Mouse (Mus musculus): ENCODE data around the gene Slx4. TPM values are rescaled to one million over a fixed set of nuclear protein-coding genes. Genes with fewer than 3 reads are reported as not detected.
"Not testable (repeated sequence)": the region's sequence is repeated elsewhere in the genome, so short reads cannot be mapped to it uniquely, and the experiment has no call there.

The Slx4 gene
- total RNA-seq (2021) = 10 to 100 TPM; 10.8 to 14.6 TPM
- long read RNA-seq, experiment 1 = 0 reads
- long read RNA-seq, experiment 2 = 0 reads

DNA sequence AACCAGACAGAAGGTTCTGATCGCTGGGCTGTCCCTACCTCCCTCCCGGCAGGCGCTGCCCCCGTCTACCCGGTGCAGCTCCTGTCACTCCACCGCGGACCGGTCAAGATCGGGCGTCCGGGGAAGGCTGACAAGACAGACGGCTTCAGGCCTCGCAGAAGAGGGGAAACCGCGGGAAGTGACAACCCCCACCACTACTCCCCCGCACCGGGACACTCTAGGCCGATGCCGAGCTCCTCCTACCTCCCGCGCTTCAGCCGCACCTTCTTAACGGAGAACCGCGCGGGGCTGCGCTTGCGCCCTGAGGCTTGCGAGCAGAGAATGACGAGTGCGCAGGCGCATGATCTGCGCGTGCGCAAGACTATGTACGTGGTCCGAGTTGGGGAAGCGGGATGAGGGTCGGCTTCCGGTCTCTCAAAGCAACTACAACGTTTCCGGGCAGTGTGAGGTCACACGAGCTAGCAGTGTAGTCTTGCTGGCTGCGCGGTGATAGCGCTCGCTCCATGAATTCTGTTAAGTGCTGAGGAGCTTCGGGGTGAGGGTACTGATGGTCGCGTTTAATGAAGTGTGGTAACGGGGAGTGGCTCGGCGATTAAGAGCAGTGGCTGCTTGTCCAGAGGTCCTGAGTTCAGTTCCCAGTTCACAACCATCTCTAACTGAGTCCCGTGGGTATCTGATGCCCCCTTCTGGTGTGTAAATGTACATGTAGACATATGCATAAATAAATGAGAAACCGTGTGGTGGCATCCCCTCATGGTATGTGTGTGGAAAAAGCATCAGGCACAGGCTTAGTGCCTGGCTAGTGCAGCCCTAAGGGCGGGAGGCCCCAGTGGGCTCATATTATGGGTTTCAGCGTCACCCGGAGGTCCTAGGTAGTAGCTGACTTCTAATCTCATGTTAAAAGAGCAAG is at the start of gene Slx4:
Slx4 (minus strand) TSS at position 282 of the 910 bp plus-strand sequence.
- intact Hi-C loops (cut with DNase I) = loop anchor here (2.0 kb wide), 1 partner anchor 165 kb away; no protein-coding TSS in a partner anchor
- DNase-seq = peak; percentile 95

DNA sequence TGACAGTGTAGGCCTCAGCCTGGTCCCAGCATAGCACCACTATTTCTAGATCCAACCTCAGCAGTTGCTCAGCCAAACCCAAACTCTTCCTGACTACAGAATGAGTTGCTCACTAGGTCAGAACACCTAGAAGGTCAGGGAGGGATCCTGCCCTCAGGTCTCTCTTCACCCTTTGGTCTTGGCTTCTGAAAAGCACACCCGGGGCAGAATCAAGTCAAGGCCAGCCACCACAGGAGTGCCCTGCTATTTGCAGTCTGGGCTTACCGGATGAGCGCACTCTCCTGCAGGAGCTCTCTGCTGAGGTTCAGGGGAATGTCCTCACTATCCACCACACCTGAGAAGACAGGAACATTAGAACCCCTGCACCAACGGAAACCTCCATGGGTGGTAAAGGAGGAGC is 49.0 kb upstream of the Slx4 start:
- intact Hi-C loops (cut with DNase I) = no loop called here

DNA sequence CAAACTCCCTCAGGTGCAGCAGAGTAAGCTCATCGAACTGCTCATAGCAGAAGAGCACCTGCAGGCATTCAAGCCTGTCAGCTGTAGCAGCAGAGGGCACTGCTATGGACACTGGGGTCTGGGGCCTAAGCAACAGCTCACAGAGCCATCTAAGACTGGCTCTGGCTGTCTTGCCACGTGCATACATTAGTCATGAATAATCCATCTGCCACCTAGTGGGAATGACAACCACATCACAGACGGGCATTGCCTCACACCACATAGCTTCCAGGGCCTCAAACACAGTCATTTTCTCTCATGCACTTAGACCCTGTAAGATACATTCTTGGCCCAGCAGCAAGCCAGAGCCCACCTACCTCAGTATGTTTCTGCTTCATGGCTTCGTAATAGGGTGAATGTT is 42.0 kb upstream of the Slx4 start:
- no peak for DNase-seq
- intact Hi-C loops (cut with DNase I) = loop anchor here (10.0 kb wide), 1 partner anchor 201 kb away; the partner anchor contains the start of gene Zfp174

More for the DNA sequence above, 49.0 kb upstream of the Slx4 start:
- DNase-seq = no peak

DNA sequence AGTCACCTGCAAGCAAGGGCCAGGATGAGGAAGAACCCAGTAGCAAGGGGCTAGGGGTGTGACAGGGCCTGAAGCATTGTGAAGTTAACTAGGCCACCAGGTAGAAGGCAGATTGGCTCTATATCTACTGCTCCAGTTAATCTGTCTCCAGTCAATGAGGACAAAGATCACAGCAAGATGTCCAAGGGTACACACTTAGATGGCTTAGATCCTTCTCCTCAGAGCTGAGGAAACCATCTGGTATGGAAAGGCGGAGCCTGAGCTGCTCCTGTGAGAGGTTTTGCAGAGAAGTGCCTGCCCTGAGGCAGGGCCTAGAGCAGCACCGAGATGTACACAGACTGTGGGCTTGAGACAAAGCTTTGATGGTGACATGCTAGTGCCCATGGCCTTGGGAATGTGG is 40.5 kb upstream of the Slx4 start:
- intact Hi-C loops (cut with DNase I) = loop anchor here (10.0 kb wide), 1 partner anchor 199 kb away; the partner anchor contains the start of gene Zfp174
- no peak for DNase-seq

DNA sequence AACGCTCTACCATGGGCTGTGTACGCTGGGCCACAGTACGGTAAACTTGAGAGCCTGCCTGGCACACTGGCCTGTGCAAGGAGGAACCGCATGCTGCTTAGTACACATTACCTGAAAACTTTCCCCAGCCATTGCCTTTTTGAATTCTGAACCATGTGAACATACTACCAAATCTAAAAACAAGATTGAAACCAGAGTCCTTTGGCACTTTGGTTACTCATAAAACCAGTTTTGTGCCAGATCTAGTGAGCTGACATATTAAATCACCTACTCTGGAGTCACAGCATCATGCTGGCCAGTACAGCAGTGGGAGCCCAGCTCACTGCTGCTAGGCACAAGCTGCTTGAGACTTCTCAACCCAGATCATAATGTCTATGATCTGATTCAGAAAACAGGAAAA is 38.1 kb upstream of the Slx4 start:
- intact Hi-C loops (cut with DNase I) = loop anchor here (10.0 kb wide), 1 partner anchor 197 kb away; the partner anchor contains the start of gene Zfp174
- DNase-seq = no peak

DNA sequence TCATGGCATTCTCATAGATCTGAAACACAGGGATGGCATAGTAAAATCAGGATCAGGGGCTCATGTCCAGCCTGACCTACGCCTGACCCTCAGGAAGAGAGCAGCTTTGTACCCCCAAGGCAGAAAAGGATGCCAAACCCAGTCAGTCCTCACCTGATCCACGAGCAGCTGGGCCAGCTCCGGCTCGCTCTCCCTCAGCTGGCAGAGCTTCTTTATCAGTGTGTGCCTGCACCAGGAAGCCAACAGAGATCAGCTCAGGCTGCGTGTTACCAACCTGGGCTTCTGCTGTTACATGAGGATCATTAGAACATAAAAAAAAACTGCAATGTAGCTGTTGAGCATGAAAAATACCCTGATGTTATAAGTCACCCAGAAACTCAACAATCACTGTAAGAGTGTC is 36.6 kb upstream of the Slx4 start:
- intact Hi-C loops (cut with DNase I) = loop anchor here (10.0 kb wide), 1 partner anchor 195 kb away; the partner anchor contains the start of gene Zfp174
- no peak for DNase-seq

DNA sequence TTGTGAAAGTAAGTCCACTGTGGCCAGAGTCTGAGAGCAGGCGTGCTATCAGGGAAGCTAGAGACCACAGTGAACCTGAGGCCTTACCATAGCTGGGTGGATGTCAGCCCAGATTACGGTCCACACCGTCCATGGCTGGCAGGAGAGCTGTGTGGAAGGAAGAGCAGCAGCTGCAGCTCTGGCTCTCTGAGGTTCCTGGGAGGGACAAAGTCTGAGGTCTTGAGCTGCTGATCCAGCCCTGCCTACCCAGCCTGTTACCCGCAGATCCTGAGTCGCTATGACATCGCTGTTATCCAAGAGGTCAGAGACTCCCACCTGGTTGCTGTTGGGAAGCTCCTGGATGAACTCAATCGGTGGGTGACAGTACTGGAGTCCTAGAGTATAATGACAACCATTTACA is 34.1 kb upstream of the Slx4 start:
- no peak for DNase-seq
- intact Hi-C loops (cut with DNase I) = no loop called here

DNA sequence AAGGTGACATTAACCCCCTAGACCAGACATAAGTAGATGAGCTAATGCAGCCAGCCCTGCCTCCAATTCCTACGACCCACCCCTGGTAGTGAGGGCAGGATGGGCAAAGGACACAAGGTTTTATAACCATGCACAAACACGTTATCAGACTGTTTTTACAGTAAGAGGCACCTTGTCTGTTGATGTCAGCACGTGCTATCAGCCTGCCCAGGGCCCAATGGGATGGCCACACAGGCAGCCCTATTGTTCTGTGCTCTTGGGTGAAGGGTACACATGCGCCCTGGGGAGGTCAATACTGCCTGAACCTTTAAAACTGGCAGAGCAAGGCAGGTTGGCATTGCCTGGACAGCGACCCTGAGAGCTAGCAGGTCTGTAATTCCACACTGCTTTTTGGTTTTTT is 33.2 kb upstream of the Slx4 start, which contains the start of gene Dnase1:
Dnase1 (plus strand) TSS at position 136 of the 400 bp plus-strand sequence.
- intact Hi-C loops (cut with DNase I) = no loop called here

DNA sequence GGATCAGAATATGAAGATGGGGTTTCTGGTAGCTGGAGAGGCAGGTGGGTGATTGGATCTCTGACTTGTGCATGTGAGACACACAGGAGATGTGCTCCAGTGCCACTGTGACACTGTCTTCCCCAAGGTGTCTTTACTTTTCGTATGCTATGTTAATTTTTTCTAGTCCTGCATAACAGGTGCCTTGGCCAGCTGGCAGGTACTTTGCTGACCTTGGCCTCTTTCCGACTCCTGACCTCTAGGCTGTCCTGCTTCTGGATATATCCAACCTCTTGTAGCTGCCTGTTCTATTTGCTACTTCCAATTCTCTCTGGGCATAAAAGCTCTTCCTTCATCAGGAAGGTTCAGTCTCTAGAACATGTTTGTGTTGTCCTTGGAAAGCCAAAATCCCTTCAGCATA is 32.0 kb upstream of the Slx4 start:
- intact Hi-C loops (cut with DNase I) = no loop called here

More for the DNA sequence above, 33.2 kb upstream of the Slx4 start, which contains the start of gene Dnase1:
- no peak for DNase-seq

DNA sequence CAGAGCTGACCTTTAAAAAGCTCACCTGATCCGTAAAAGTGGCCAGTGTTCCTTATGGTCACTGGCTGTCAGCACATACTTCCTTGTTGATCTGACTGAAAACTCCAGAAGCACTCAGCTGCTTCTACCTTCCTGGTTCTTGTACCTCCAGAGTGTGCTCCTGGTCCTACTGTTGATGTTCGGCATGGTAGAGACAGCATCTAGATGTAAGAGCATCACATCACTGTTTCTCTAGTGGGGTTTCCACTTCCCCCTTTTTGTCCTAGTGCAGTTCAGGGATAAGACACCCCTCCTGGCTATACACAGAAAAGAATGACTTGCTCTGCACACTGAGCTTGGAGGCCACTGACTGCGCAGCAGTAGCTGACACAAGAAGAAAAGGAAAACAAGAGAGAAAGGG is 30.9 kb upstream of the Slx4 start:
- intact Hi-C loops (cut with DNase I) = no loop called here
- no peak for DNase-seq

More for the DNA sequence above, 32.0 kb upstream of the Slx4 start:
- DNase-seq = no peak

DNA sequence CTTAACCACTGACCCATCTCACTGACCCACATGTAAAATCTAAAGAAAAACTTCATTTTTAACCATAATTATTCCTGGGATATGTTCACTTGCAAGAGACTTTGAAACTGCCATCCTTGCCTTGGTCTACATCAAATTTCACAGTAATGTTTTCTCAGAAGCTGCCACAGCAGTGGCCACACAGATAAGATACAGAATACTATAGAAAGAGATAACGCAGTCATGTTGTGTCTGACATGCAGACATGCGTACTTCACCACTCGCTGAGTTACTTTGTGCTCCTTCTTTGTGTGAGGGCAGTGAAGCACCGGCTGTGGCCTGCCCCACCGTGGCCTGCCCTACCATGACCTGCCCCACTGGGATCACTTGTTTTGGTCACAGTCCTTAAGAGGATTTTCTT is 30.4 kb upstream of the Slx4 start:
- DNase-seq = no peak
- intact Hi-C loops (cut with DNase I) = no loop called here

DNA sequence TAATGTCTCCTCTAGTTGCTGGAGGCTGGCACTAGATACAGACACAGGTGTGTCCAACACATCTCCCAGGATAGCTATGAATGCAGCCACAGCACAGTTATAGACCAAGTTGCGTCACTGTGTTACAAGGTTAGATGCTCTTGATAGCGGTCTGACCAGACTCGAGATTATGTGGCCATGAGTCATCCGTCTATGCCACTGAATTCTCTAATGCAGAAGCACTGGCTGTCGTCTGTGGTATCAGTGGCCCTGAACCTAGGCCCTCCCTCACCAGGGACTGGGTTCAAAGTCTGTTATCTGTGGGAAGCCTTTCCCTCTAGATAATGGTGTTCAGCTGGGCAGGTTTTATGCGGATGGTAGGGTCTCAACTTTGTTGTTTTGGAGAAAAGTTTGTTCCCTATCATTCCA is 28.8 kb upstream of the Slx4 start:
- no peak for DNase-seq
- intact Hi-C loops (cut with DNase I) = no loop called here

DNA sequence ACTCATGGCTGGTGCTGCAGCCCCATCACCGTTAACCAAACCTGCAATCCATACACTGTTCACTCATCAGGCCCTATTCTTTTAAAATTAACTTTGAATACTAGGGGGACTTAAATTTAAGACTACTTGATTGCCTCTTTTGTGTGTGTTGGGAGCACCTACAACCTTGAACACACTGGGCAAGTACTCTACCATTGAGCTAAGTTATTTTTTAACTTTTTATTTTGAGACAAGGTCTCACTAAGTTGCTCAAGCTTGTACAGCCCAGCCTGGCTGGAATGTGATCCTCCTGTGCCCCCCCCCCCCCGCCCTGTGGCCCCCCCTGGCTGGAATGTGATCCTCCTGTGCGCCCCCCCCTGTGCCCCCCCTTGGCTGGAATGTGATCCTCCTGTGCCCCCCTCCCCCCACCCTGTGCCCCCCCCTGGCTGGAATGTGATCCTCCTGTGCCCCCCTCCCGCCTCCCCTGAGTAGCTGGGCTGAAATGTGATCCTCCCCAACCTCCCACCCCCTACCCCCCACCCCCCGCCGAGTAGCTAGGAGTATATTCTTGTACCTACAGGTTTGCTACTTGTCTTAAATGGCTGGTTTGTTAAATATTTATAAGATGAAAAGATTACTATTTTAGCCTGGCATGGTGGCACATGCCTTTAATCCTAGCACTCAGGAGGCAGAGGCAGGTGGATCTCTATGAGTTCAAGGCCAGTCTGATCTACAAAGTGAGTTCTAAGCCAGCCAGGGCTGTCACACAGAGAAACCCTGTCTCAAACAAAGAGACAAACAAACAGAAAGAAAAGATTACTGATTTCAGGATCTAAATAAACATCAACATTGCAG is 28.1 kb upstream of the Slx4 start:
- intact Hi-C loops (cut with DNase I) = no loop called here
- DNase-seq = no peak

DNA sequence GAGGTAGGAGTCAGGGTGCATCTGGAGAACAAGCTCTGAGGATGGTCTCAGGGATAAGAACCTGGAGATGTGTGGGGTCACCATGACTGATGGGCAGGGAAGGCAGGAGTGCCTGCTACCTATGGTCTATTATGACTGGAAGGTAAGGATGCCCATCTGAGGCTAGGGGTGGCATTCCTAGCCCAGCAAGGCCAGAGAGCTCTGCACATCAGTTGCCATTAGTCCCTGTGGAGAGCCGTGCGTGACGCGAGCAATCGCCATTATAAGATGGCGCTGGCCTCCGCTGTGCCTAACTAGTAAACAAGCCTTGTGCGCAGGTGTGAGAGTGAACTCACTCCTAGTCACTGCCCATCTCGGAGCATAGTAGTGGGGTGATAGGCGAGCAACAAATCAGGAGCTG is 26.9 kb upstream of the Slx4 start:
- no peak for DNase-seq
- intact Hi-C loops (cut with DNase I) = no loop called here

DNA sequence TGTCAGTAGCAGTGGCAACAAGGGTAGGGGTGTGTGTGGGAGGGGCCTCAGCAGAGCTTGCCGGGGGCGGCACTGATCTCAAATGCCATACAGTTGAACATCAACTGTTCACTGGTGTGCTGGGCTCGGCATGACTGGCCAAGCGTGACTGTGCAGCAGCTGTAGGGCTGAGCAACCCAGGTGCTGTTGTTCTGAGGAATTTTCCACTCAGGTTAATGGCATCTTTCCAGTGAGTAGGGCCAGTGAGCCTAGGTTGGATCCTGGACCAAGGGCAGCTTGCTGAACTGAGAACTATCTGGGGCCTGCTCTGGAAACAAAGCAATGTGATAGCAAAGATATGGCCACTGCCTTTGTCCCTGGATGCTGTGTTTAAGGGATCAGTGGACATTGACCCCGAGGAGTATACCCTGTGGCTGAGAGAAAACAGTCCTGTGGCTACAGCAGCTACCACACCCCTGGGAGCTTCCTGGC is 25.8 kb upstream of the Slx4 start:
- intact Hi-C loops (cut with DNase I) = no loop called here
- DNase-seq = no peak

DNA sequence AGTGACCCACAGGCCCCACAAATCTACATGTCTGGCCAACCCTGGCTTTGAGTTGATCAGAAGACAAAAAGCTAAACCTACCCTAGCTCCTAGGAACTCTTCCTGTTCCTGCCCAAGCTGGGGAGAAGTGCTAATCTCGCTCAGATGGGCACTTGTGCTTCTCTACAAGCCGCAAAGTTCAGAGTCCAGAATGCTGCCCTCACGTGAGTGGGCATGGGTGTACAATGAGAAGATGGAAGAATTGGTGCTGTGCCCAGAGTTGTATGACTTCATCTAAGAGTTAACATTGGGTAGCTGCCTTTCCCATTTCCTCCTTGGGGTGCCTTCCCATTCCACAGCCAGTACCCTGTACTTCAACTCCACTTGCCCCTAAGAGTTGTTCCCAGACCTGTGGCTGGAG is 23.6 kb upstream of the Slx4 start:
- intact Hi-C loops (cut with DNase I) = no loop called here

DNA sequence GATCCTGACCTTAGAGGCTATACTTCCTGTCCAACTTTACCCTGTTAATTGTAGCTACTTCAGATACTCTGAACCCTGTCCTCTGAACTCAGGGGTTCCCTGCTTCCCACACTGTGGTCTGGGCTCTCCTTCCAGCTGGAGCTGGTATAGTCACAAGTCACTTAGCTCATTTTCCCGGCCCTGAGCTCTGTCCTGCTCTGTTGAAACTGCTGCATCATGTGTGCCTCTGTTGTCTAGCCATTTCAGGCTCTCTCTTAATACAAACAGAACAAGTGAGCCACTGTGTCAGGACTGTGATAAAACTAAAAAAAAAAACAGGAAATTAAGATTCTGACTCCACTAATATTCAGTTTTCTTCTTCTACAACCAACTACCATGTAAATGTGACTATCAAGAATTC is 23.1 kb upstream of the Slx4 start:
- intact Hi-C loops (cut with DNase I) = no loop called here
- DNase-seq = no peak

More for the DNA sequence above, 23.6 kb upstream of the Slx4 start:
- DNase-seq = no peak

DNA sequence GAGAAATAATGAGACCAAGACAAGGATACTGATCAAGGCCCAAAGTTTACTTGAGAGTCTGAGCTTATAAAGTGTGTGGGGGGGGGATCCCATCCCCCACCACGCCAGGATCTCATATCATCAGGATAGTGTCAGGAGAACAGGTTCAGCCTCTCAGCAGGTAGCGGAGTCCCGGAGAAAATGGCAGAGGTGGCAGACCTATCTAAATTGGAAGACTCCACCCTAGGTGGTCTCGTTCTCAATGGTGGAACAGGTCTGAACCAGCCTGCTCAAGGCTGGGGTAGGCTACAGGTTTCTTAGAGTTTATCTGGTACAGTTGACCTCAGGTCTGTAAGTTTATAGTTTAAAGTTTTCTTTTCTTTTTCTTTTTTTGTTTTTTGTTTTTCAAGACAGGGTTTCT is 19.1 kb upstream of the Slx4 start:
- DNase-seq = no peak
- intact Hi-C loops (cut with DNase I) = no loop called here

DNA sequence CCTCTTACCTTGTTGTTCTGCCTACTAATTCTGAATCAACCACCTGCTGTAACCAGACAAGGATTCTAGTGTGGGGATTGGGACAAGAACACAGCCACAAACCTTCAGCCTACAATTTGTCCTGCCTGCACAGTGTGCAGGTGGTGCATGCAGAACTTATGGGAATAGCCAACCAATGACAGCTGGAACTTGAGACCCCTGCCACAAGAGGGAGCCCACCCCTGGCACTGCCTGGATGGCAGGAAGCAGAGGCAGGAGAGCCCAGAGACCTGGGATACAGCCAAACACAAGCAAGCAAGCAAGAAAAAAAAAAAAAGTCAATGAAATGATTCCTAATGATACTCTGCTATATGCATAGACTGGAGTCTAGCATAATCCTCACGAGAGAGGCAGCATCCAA is 17.7 kb upstream of the Slx4 start:
- intact Hi-C loops (cut with DNase I) = no loop called here

DNA sequence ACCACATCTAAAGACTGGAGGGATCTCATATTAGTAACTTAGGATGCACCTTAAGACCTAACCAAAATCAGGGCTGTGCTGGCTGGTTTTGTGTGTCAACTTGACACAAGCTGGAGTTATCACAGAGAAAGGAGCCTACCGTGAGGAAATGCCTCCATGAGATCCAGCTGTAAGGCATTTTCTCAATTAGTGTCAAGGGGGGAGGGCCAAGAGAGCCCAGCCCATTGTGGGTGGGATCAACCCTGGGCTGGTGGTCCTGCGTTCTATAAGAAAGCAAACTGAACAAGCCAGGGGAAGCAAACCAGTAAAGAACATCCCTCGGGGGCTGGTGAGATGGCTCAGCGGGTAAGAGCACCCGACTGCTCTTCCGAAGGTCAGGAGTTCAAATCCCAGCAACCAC is 13.9 kb upstream of the Slx4 start:
- DNase-seq; intact Hi-C loops (cut with DNase I): not testable (repeated sequence)

More for the DNA sequence above, 17.7 kb upstream of the Slx4 start:
- no peak for DNase-seq

DNA sequence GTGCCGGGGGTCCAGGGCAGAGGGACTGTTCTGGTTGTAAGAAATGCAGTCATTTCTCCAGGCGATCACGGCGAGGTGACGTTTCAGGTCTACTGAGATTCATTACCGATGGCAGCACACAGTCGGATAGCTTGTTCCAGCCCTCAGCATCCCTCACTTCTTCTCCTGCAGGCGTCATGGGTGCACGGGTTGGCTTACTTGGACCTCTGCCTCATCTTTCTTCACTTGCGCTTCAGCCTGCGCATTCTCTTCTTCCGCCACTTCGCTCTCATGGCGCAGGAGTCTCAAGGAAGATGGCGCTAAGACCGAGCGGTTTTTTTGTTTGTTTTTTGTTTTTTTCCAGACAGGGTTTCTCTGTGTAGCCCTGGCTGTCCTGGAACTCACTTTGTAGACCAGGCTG is 13.2 kb upstream of the Slx4 start:
- intact Hi-C loops (cut with DNase I); DNase-seq: not testable (repeated sequence)

All from heart, postnatal 14 days (tissue).